Mouse (Mus musculus) E14TG2a.4 (cell line): ENCODE data around the gene Nr1i2.
"Not testable (repeated sequence)": the region's sequence is repeated elsewhere in the genome, so short reads cannot be mapped to it uniquely, and the experiment has no call there.

Experiments used
- H3K27me3 ChIP-seq: 2 replicates; pipeline ENCODE4 v1.6.1; 2014; ENCODE audit warnings: low read length, control low read depth; ENCODE audit not compliant: insufficient read depth
- H3K36me3 ChIP-seq: 2 replicates; pipeline ENCODE4 v1.6.1; 2014; ENCODE audit warnings: low read length, control low read depth; ENCODE audit not compliant: insufficient read depth
- H3K4me1 ChIP-seq: replicated peaks from 2 replicates; pipeline ENCODE4 v1.6.1; 2014; ENCODE audit warnings: low read depth, low read length, control low read depth
- H3K4me3 ChIP-seq: replicated peaks from 2 replicates; pipeline ENCODE4 v1.5.1; 2014; ENCODE audit warnings: mild to moderate bottlenecking, low read length
- H3K9me3 ChIP-seq: 2 replicates; pipeline ENCODE4 v1.6.1; 2014; ENCODE audit warnings: low read length, control low read depth
- CTCF ChIP-seq: conservative IDR thresholded peaks from 2 replicates; pipeline ENCODE4 v1.5.1; 2014; ENCODE audit warnings: low read length
- NANOG ChIP-seq: IDR thresholded peaks from 2 replicates; pipeline ENCODE4 v1.6.1; 2014; ENCODE audit warnings: borderline replicate concordance, low read length, mixed read lengths
- POU5F1 ChIP-seq: IDR thresholded peaks from 2 replicates; pipeline ENCODE4 v1.6.1; 2014; ENCODE audit warnings: low read length, borderline replicate concordance

Gene Nr1i2

DNA sequence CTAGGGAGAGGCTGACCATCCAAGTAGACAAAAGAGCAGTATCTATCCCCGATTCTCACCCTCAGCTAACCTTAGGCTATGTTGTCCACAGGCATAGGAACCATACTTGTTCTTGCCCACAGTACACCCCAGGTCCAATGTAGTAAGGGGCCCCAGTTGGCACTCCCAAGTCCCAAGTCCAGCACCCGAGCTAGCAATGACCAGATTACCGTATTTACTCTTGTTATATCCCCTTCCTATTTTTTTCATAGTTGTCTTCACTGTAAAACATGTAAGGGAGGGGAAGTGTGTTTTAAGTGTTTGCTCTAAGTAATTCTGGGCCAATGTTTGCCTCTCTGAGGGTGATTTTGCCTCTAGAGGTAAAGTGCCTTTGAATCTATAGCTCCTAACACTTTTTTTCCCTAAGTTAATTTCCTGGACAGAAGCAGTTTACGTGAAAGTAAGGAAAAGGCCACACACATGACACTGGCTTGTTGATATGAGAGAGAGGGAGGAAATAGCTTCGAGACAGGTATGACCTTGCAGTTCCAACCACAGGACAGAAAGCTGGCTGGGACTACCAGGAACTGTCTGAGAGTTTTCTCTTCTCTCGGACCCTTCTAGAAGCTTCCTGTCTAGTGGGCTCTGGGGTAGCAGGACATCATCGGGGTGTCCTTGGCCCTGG, at the start of gene Nr1i2:
Gene Nr1i2 (minus strand): TSS at position 140 of the 664 bp plus-strand sequence.
- no peaks in the 10 kb centered on the region for H3K36me3 ChIP-seq
- H3K4me3 ChIP-seq = no peak within 1 kb of the TSS
- H3K27me3 ChIP-seq = peaks cover 14% of the 10 kb centered on the region
- no peaks in the 10 kb centered on the region for H3K4me1 ChIP-seq
- TF ChIP-seq CTCF (no peak), NANOG (no peak), POU5F1 (no peak)
- H3K9me3 ChIP-seq = no peaks in the 10 kb centered on the region

DNA sequence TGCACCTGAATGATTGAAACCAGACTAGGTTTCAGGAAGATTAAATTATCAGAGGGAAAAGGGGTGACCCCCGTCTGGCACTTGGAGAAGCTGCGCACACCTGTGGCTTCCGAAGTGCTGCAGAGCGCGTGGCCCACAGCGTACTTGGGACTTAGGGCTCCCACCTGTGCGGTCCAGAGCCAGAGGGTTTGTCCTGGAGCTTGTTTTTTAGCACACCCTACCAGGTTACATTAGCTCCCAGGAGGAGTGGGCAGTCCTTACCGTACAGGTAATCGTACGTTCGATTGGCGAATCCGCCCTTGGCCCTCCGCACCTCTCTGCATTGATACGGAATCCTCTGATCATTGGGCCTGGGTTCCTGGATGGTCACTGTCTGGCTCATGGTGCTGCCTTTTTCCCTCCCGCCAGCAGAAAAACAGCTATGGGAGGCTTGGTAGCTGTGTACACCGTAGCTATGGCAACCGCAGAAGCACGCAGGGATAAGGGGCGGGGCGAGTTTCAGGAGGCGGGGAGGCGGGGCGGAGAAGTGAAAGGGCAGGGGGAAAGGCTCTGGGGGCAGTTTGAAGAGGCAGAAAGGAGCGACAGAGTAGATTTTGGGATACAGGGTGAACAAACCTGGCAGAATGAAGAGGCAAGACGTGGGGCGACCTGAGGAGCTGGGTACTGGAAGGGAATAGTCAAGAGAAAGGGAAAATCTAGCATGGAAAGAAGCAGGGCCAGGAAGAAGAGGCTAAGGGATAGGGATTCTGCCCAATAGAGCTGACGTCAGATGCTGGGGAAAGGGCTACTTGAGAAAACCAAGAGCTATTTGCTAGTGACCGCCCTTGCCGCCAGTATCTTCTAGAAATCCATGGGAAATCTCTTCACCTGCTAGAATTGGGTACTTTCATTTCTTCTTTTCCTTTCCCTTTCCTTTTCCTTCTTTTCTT, 47.0 kb upstream of the Nr1i2 start, which contains the start of gene Maats1:
Gene Maats1 (minus strand): TSS at position 748 of the 929 bp plus-strand sequence.
- no peaks in the 10 kb centered on the region for H3K27me3 ChIP-seq
- no peaks in the 10 kb centered on the region for H3K36me3 ChIP-seq
- no peaks in the 10 kb centered on the region for H3K9me3 ChIP-seq
- no peak for TF ChIP-seq POU5F1
- TF ChIP-seq NANOG = no peak
- TF ChIP-seq CTCF = no peak
- peak within 1 kb of the TSS; percentile 75 for H3K4me3 ChIP-seq
- peaks cover 21% of the 10 kb centered on the region for H3K4me1 ChIP-seq

DNA sequence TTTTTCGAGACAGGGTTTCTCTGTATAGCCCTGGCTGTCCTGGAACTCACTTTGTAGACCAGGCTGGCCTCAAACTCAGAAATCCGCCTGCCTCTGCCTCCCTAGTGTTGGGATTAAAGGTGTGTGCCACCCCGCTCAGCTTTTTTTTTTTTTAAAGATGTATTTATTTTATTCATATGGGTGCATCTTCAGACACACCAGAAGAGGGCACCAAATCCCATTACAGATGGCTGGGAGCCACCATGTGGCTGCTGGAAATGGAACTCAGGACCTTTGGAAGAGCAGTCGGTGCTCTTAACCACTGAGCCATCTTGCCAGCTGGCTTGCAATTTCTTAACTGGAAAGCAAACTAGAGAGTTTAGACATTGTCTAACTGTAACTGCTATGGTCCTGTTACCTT, 43.5 kb upstream of the Nr1i2 start:
- H3K36me3 ChIP-seq, H3K9me3 ChIP-seq, H3K4me3 ChIP-seq, H3K27me3 ChIP-seq: not testable (repeated sequence)
- H3K4me1 ChIP-seq = peaks cover 13% of the 10 kb centered on the region

DNA sequence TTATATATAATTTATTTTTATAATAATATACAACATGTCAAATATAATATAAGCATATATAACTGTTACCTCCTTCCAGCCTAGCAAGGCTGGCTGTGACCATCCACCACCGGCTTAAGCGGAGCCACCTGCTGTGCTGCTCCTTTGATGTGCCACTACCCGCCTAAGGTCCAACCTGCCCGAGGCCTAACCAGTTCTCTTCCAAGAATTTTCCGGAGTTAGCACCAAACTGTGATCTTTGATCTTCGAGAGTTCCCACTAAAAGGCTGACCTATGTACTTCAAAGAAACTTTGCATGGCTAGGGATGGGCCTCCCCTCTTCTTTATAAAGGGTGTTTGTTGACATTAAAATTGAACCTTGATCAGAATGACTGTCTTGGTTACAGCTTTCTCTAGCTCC, 39.8 kb upstream of the Nr1i2 start:
- no peaks in the 10 kb centered on the region for H3K9me3 ChIP-seq
- H3K4me1 ChIP-seq = 0 out of 2 replicates have a peak, but pooled peaks cover 6% of the 10 kb centered on the region
- H3K4me3 ChIP-seq = no peak overlapping the region
- no peaks in the 10 kb centered on the region for H3K27me3 ChIP-seq
- TF ChIP-seq CTCF = no peak
- TF ChIP-seq NANOG = no peak
- TF ChIP-seq POU5F1 = no peak
- H3K36me3 ChIP-seq = no peaks in the 10 kb centered on the region

DNA sequence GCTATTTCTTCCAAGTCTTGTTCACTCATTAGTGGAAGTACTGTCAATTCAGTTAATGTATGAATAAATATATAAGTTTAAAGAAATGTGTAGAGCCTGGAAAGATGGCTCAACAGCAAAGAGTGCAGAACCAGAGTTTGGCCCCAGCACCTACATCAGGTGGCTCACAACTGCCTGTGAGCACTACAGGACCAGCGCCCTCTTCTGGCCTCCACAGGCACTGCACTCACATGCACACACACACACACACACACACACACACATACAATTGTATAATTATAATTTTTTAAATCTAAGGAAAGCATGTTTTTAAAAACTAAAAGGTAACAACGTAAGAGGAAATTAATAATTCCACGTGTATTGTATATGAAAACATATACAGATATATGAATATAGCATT, 34.7 kb upstream of the Nr1i2 start:
- Histone ChIP-seq H3K9me3 (no peaks in the 10 kb centered on the region), H3K36me3 (no peaks in the 10 kb centered on the region), H3K4me3 (no peak overlapping the region), H3K4me1 (peaks cover 7% of the 10 kb centered on the region), H3K27me3 (peaks cover 12% of the 10 kb centered on the region)
- TF ChIP-seq CTCF (peak; percentile 46), NANOG (no peak)

DNA sequence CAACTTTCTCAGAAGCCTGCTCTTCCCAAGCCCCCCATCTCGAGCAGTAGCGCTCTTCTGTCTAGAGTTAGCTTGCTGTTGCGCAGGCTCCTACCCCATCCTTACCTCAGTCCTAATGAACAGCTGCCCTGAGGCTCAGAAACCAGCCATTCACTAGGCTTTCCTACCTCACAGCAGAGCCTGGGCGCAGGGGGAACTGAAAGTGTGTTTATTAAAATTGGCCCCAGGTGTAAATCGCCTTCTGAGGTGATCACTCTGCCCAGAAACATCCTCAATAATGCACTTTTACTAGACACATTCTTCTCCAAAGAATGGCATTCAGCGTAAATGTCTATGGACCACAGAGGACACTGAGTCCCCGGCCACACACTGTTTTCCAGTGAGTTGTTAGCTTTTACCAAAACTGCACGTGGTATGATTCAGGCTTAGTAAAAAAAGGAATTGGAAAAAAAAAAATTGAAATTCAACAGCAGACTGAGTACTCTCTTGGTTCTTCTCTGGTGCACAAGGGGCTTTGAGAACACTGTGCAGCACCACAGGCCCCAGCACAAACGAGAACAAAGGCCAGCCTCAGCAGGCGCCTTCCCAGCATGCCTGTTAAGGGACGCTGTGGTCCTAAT, 32.3 kb upstream of the Nr1i2 start:
- H3K36me3 ChIP-seq = no peaks in the 10 kb centered on the region
- no peak overlapping the region for H3K4me3 ChIP-seq
- H3K9me3 ChIP-seq = no peaks in the 10 kb centered on the region
- H3K27me3 ChIP-seq = peaks cover 21% of the 10 kb centered on the region
- TF ChIP-seq CTCF (no peak), POU5F1 (no peak), NANOG (no peak)
- H3K4me1 ChIP-seq = peaks cover 11% of the 10 kb centered on the region

DNA sequence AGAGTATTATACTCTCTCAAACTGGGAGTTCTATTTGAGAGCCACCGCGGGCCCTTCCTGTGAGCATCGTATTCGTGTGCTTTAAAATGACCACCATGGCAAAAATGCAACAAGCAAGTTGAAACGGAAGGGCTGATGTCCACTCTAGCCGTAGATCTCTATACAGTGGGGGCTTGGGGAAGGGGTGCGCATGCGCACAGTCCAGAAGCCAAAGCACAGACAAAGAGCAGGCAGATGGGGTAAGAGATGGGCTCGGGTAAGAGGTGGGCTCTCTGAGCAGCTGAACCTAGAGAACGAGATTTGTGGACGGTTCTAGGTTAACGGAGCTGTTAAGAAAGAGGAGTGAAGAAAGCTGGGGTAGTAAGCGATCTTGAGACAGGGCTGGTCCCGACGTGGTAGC, 29.7 kb upstream of the Nr1i2 start:
- no peaks in the 10 kb centered on the region for H3K36me3 ChIP-seq
- TF ChIP-seq CTCF (no peak), NANOG (no peak), POU5F1 (no peak)
- no peak overlapping the region for H3K4me3 ChIP-seq
- H3K27me3 ChIP-seq = peaks cover 21% of the 10 kb centered on the region
- peaks cover 5% of the 10 kb centered on the region for H3K4me1 ChIP-seq
- H3K9me3 ChIP-seq = no peaks in the 10 kb centered on the region

DNA sequence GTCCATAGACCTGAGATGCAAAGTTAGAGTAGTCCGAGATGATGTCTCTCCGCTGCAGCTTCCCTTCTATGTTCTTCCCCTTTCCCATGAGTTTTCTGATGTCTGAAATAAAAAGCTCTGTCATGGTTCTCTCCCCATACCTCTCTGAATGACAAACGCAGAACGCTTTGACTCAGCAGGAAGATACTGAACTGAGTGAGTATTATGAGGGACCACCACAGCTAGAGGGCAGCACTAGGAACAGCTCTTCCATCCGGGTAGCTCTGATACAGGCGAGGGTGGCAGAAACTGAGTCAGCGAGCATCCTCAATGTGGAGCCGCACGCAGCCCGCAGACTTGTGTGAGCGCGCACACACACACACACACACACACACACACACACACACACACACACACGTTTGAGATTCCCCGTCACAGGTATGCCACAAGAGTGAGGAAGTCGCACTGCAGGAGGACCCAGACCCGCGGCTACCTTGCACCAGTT, 26.9 kb upstream of the Nr1i2 start:
- Histone ChIP-seq H3K27me3 (peaks cover 19% of the 10 kb centered on the region), H3K4me3 (no peak overlapping the region), H3K4me1 (peaks cover 10% of the 10 kb centered on the region; the same call in 1 of the 2 replicates), H3K36me3 (no peaks in the 10 kb centered on the region), H3K9me3 (no peaks in the 10 kb centered on the region)
- TF ChIP-seq CTCF (peak; percentile 64), NANOG (no peak)
